Mouse (Mus musculus) G1E (cell line): ENCODE results near the gene Laptm5. TPM values are rescaled to one million over a fixed set of nuclear protein-coding genes. Genes with fewer than 3 reads are reported as not detected.
A peak's percentile ranks its signal among the peaks of the same experiment; 100 is the strongest.

Experiments
- ATAC-seq: 2 replicates; pipeline ENCODE4 v1.8.0; 2016; ENCODE audit warnings: mild to moderate bottlenecking; ENCODE audit not compliant: insufficient number of reproducible peaks, poor library complexity, low FRiP score, severe bottlenecking; ENCODE audit errors: extremely low read depth
- DNase-seq: peaks from one replicate; pipeline ENCODE4 v3.0.0; 2012; ENCODE audit warnings: low spot score
- H3K27me3 ChIP-seq: 2 replicates; pipeline ENCODE4 v1.6.1; 2012; ENCODE audit warnings: mild to moderate bottlenecking, low read length, inconsistent platforms; ENCODE audit not compliant: insufficient read depth
- H3K36me3 ChIP-seq: replicated peaks from 2 replicates; pipeline ENCODE3; 2012; ENCODE audit warnings: mild to moderate bottlenecking, inconsistent platforms
- H3K4me1 ChIP-seq: 2 replicates; pipeline ENCODE4 v1.6.1; 2012; ENCODE audit warnings: low read depth, low read length, inconsistent platforms, mixed read lengths; ENCODE audit not compliant: insufficient read depth
- H3K4me3 ChIP-seq: 2 replicates; pipeline ENCODE4 v1.5.1; 2012; ENCODE audit warnings: low read depth, mild to moderate bottlenecking, inconsistent platforms, low read length, moderate library complexity, mixed read lengths
- H3K9me3 ChIP-seq: replicated peaks from 2 replicates; pipeline ENCODE4 v1.6.1; 2012; ENCODE audit warnings: inconsistent platforms
- CTCF ChIP-seq: IDR thresholded peaks from 2 replicates; pipeline ENCODE4 v1.5.1; 2012; ENCODE audit warnings: low read depth, low read length, inconsistent platforms, mixed read lengths
- GATA1 ChIP-seq: IDR thresholded peaks from 2 replicates; pipeline ENCODE4 v1.6.1; 2012; ENCODE audit warnings: borderline replicate concordance, low read length, inconsistent platforms, mixed read lengths
- GATA2 ChIP-seq: IDR thresholded peaks from 2 replicates; pipeline ENCODE4 v1.6.1; 2012; ENCODE audit warnings: low read depth, low read length, inconsistent platforms, borderline replicate concordance
- POLR2AphosphoS5 ChIP-seq: IDR thresholded peaks from 2 replicates; pipeline ENCODE4 v1.6.1; 2012; ENCODE audit warnings: low read depth, low read length, inconsistent platforms; ENCODE audit not compliant: insufficient replicate concordance
- TAL1 ChIP-seq: conservative IDR thresholded peaks from 2 replicates; pipeline ENCODE4 v1.6.1; 2012; ENCODE audit warnings: low read depth, low read length, inconsistent platforms, mixed read lengths
- polyA plus RNA-seq: library from polyadenylated mRNA; stranded (reverse); fragments of >175 nt; gene quantifications from 2 replicates; pipeline ENCODE4 v1.2.3, GENCODE M21; 2012
- total RNA-seq, 2 experiments: library from RNA; stranded (forward) in 1 of 2; stranded (reverse) in 1 of 2; fragments of 200-1000 nt in 1 of 2; fragments of >200 nt in 1 of 2; fragmentation: Nextera tagmentation in 1 of 2; gene quantifications; 2 replicates each; pipeline ENCODE4 v1.2.3; 2014 to 2017

Gene Laptm5
- total and polyA plus RNA-seq, 3 experiments, result 222 to 717 (median 540) TPM

- Histone ChIP-seq H3K4me1 (peaks cover 94% of the 10 kb centered on the region), H3K27me3 (no peaks in the 10 kb centered on the region), H3K36me3 (peaks cover 97% of the 10 kb centered on the region), H3K9me3 (no peaks in the 10 kb centered on the region), H3K4me3 (peak overlapping the region; percentile 65; the same call in 1 of the 2 replicates)
- no peak; the same call in 1 of the 2 replicates for TF ChIP-seq POLR2AphosphoS5
- peak; percentile 44; the same call in 1 of the 2 replicates for TF ChIP-seq TAL1
- ATAC-seq (peak; percentile 93), DNase-seq (peak; percentile 94)
These were observed 8.2 kb downstream of the Laptm5 start for GRCm38 (mm10) chr4:130920951-130921693.

- no peaks in the 10 kb centered on the region for H3K27me3 ChIP-seq
- no peak overlapping the region; the same call in 1 of the 2 replicates for H3K4me3 ChIP-seq
- H3K4me1 ChIP-seq, result peaks cover 92% of the 10 kb centered on the region
- DNase-seq (no peak), ATAC-seq (no peak)
- no peaks in the 10 kb centered on the region for H3K9me3 ChIP-seq
- no peak for TF ChIP-seq CTCF
- TF ChIP-seq POLR2AphosphoS5, result no peak
- no peak for TF ChIP-seq GATA1
- peaks cover 97% of the 10 kb centered on the region for H3K36me3 ChIP-seq
These were observed 9.1 kb downstream of the Laptm5 start for GRCm38 (mm10) chr4:130921986-130922385.

GRCm38 (mm10) chr4:130926274-130926673 lies 13.3 kb downstream of the Laptm5 start:
- H3K36me3 ChIP-seq, result peaks cover 99% of the 10 kb centered on the region
- TF ChIP-seq GATA1 (no peak), TAL1 (no peak), GATA2 (no peak), CTCF (no peak), POLR2AphosphoS5 (no peak)
- H3K4me3 ChIP-seq, result no peak overlapping the region
- no peaks in the 10 kb centered on the region for H3K27me3 ChIP-seq
- H3K9me3 ChIP-seq, result no peaks in the 10 kb centered on the region
- DNase-seq (no peak), ATAC-seq (no peak)
- peaks cover 52% of the 10 kb centered on the region for H3K4me1 ChIP-seq

- Histone ChIP-seq H3K36me3 (peaks cover 97% of the 10 kb centered on the region), H3K27me3 (no peaks in the 10 kb centered on the region), H3K4me1 (peaks cover 36% of the 10 kb centered on the region), H3K9me3 (no peaks in the 10 kb centered on the region), H3K4me3 (no peak overlapping the region)
- TF ChIP-seq GATA2, result no peak
- TF ChIP-seq CTCF, result no peak
- DNase-seq, result no peak
- ATAC-seq, result no peak
These were observed 14.9 kb downstream of the Laptm5 start for GRCm38 (mm10) chr4:130927821-130928220.

GRCm38 (mm10) chr4:130942644-130943043 lies 29.7 kb downstream of the Laptm5 start:
- DNase-seq, result no peak

GRCm38 (mm10) chr4:130944112-130944511 lies 31.2 kb downstream of the Laptm5 start, which contains the start of gene Matn1:
Matn1 (plus strand) TSS chr4:130944385.
- H3K27me3 ChIP-seq, result peaks cover 57% of the 10 kb centered on the region
- H3K9me3 ChIP-seq, result no peaks in the 10 kb centered on the region
- H3K36me3 ChIP-seq, result no peaks in the 10 kb centered on the region
- H3K4me1 ChIP-seq, result peaks cover 63% of the 10 kb centered on the region
- peak within 1 kb of the TSS; percentile 31; the same call in 1 of the 2 replicates for H3K4me3 ChIP-seq
- DNase-seq, result no peak
- ATAC-seq, result no peak
- no peak for TF ChIP-seq GATA2
- no peak for TF ChIP-seq GATA1
- no peak for TF ChIP-seq CTCF
- TF ChIP-seq POLR2AphosphoS5, result no peak
- no peak for TF ChIP-seq TAL1

More at GRCm38 (mm10) chr4:130942644-130943043, 29.7 kb downstream of the Laptm5 start:
- H3K4me1 ChIP-seq, result peaks cover 63% of the 10 kb centered on the region
- no peak for ATAC-seq
- TF ChIP-seq TAL1 (no peak), GATA2 (no peak), CTCF (no peak), POLR2AphosphoS5 (no peak), GATA1 (no peak)
- no peak overlapping the region for H3K4me3 ChIP-seq
- H3K9me3 ChIP-seq, result no peaks in the 10 kb centered on the region
- peaks cover 62% of the 10 kb centered on the region for H3K27me3 ChIP-seq
- H3K36me3 ChIP-seq, result no peaks in the 10 kb centered on the region

- Histone ChIP-seq H3K4me3 (no peak overlapping the region; the same call in 1 of the 2 replicates), H3K27me3 (peaks cover 56% of the 10 kb centered on the region), H3K36me3 (no peaks in the 10 kb centered on the region), H3K4me1 (peaks cover 61% of the 10 kb centered on the region), H3K9me3 (no peaks in the 10 kb centered on the region)
- TF ChIP-seq CTCF, result no peak
- no peak for TF ChIP-seq GATA1
- ATAC-seq, result no peak
- DNase-seq, result no peak
These were observed 31.9 kb downstream of the Laptm5 start for GRCm38 (mm10) chr4:130944779-130945178.
